Comparison of ENCODE assay signal across 8 mouse cellular contexts in the genomic region with DNA sequence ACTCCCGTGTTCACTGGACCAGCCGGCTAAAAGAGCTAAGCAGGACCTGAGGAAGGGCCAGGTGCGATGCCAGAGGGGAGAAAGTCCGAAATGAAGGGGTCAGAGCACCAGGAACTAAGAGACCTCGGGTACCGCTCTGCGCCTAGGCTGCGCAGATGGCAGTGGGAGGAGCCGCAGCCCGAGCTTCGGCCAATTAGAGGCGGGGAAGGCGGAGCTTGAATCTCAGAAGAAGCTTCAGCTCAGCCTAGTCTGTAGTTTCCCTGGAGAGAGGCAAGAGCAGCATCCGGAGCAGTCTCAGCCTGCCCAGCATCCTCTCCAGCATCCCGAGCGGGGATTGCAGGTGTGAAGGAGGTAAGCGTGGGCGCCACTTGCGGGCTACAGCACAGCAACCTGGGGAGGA. TPM values are rescaled to one million over a fixed set of nuclear protein-coding genes. Genes with fewer than 3 reads are reported as not detected.
A peak's percentile ranks its signal among the peaks of the same experiment; 100 is the strongest.
DNase-seq lines count a peak whose midpoint lies in the region; ATAC-seq and TF ChIP-seq lines count a peak whose summit lies in the region.

Gene Serpini1, plus strand, starts transcription at position 256 of the 400 bp plus-strand sequence.

- H3K4me3 ChIP-seq in forebrain, embryonic 13.5 days, result peak within 1 kb of the TSS; percentile 94
- H3K4me3 ChIP-seq in liver, embryonic 16.5 days (ENCODE audit: low read depth, low read length), result peak within 1 kb of the TSS; percentile 98
- H3K4me3 ChIP-seq in neural tube, embryonic 15.5 days (replicated peaks), result peak within 1 kb of the TSS; percentile 80
- peak within 1 kb of the TSS; percentile 87 for H3K4me3 ChIP-seq in thymus, adult 2 months (ENCODE audit: control insufficient read depth, insufficient read depth, low read length)

- TF ChIP-seq POLR2A in thymus, adult 2 months (IDR thresholded peaks at IDR 0.05; ENCODE audit: control insufficient read depth, extremely low read depth, insufficient read depth, low read length, poor library complexity), result 0 out of 2 replicates have a peak, but pooled peaks have one; percentile 2

- no peaks in the 10 kb centered on the region for H3K9me3 ChIP-seq in forebrain, embryonic 13.5 days (replicated peaks)
- no peaks in the 10 kb centered on the region for H3K9me3 ChIP-seq in liver, embryonic 16.5 days (replicated peaks; ENCODE audit: control insufficient read depth, low read length)
- no peaks in the 10 kb centered on the region for H3K9me3 ChIP-seq in neural tube, embryonic 15.5 days (replicated peaks)

- H3K27ac ChIP-seq in forebrain, embryonic 13.5 days, result peak within 1 kb of the TSS; percentile 85
- H3K27ac ChIP-seq in liver, embryonic 16.5 days (ENCODE audit: low read length), result peak within 1 kb of the TSS; percentile 95
- H3K27ac ChIP-seq in neural tube, embryonic 15.5 days (replicated peaks), result peak within 1 kb of the TSS; percentile 89
- H3K27ac ChIP-seq in thymus, adult 2 months (ENCODE audit: control insufficient read depth, insufficient read depth, low read length), result peak within 1 kb of the TSS; percentile 69

- intact Hi-C loops in heart, postnatal 14 days (cut with DNase I), result loop anchor here (10.0 kb wide), 1 partner anchor 398 kb away; the partner anchor contains the start of gene Golim4

- H3K27me3 ChIP-seq in forebrain, embryonic 13.5 days, result no peaks in the 10 kb centered on the region
- H3K27me3 ChIP-seq in liver, embryonic 16.5 days (ENCODE audit: control insufficient read depth, insufficient read depth, low read depth, low read length), result no peaks in the 10 kb centered on the region; the same call in 1 of the 2 replicates
- no peaks in the 10 kb centered on the region for H3K27me3 ChIP-seq in neural tube, embryonic 15.5 days (replicated peaks)
- H3K27me3 ChIP-seq in thymus, adult 2 months (ENCODE audit: control insufficient read depth, insufficient read depth, low read length), result no peaks in the 10 kb centered on the region

- peak; percentile 96 for ATAC-seq in forebrain, embryonic 13.5 days
- ATAC-seq in liver, embryonic 16.5 days (ENCODE audit: low read depth), result peak; percentile 82
- ATAC-seq in neural tube, embryonic 15.5 days (ENCODE audit: low FRiP score), result peak; percentile 95

- TF ChIP-seq CTCF in thymus, adult 2 months (IDR thresholded peaks at IDR 0.05; ENCODE audit: borderline replicate concordance, control insufficient read depth, extremely low read depth, insufficient read depth, low read length, poor library complexity), result no peak

- H3K36me3 ChIP-seq in forebrain, embryonic 13.5 days (ENCODE audit: poor library complexity, severe bottlenecking), result no peaks in the 10 kb centered on the region
- H3K36me3 ChIP-seq in liver, embryonic 16.5 days (ENCODE audit: control insufficient read depth, insufficient read depth), result no peaks in the 10 kb centered on the region
- H3K36me3 ChIP-seq in neural tube, embryonic 15.5 days, result no peaks in the 10 kb centered on the region
- no peaks in the 10 kb centered on the region for H3K36me3 ChIP-seq in thymus, adult 2 months (ENCODE audit: control insufficient read depth, insufficient read depth, low read length)

- peak; percentile 93 for DNase-seq in ES-CJ7 (ENCODE audit: low read depth, low spot score)
- peak; percentile 81 for DNase-seq in c-Kit-positive CD71-positive TER-119-positive erythroid progenitor cells, embryonic 14.5 days (ENCODE audit: low spot score)
- peak; percentile 84 to 86 for DNase-seq in heart, postnatal 14 days
- peak; percentile 64 for DNase-seq in large intestine, adult 2 months (ENCODE audit: low read depth, low spot score)
- peak; percentile 91 for DNase-seq in thymus, adult 2 months

- H3K4me1 ChIP-seq in forebrain, embryonic 13.5 days, result peaks cover 7% of the 10 kb centered on the region
- peaks cover 11% of the 10 kb centered on the region for H3K4me1 ChIP-seq in liver, embryonic 16.5 days (ENCODE audit: control insufficient read depth, low read depth, low read length)
- H3K4me1 ChIP-seq in neural tube, embryonic 15.5 days, result peaks cover 8% of the 10 kb centered on the region
- peaks cover 5% of the 10 kb centered on the region for H3K4me1 ChIP-seq in thymus, adult 2 months (replicated peaks; ENCODE audit: control insufficient read depth, insufficient read depth, low read length)

- H3K4me2 ChIP-seq in forebrain, embryonic 13.5 days, result peak within 1 kb of the TSS; percentile 77
- peak within 1 kb of the TSS; percentile 99 for H3K4me2 ChIP-seq in liver, embryonic 16.5 days (ENCODE audit: low read depth, low read length)
- H3K4me2 ChIP-seq in neural tube, embryonic 15.5 days, result peak within 1 kb of the TSS; percentile 66

- WGBS in forebrain, embryonic 13.5 days, result under 1% methylated on average over 19 of the region's 19 CpGs
- WGBS in large intestine, adult 2 months, result under 1% methylated on average over 19 of the region's 19 CpGs
- WGBS in liver, embryonic 16.5 days (ENCODE audit: insufficient replicate concordance), result 0% methylated on average over 19 of the region's 19 CpGs
- under 1% methylated on average over 19 of the region's 19 CpGs for WGBS in neural tube, embryonic 15.5 days
- under 1% methylated on average over 19 of the region's 19 CpGs for WGBS in thymus, adult 2 months

- peak within 1 kb of the TSS; percentile 91 for H3K9ac ChIP-seq in forebrain, embryonic 13.5 days
- H3K9ac ChIP-seq in liver, embryonic 16.5 days (ENCODE audit: low read depth, low read length), result peak within 1 kb of the TSS; percentile 97
- peak within 1 kb of the TSS; percentile 86 for H3K9ac ChIP-seq in neural tube, embryonic 15.5 days (replicated peaks)

RNA-seq across cellular contexts. Expression of gene Serpini1, which starts in this region (rescaled TPM):
- polyA plus RNA-seq in forebrain, embryonic 13.5 days (2015; fragmentation: Nextera tagmentation; extraction: Ambion mirVana), result 67.7 and 76.3 TPM in 2 replicates
- total RNA-seq in heart, postnatal 14 days (2021), result 1 to 10 TPM; 6.0 to 6.6 TPM
- 0.72 and 0.91 TPM in 2 replicates for polyA plus RNA-seq in large intestine, adult 2 months (2012; rRNA removed)
- 0.35 and 0.68 TPM in 2 replicates for polyA plus RNA-seq in liver, embryonic 16.5 days (2015; fragmentation: Nextera tagmentation; extraction: Ambion mirVana)
- 144 and 164 TPM in 2 replicates for polyA plus RNA-seq in neural tube, embryonic 15.5 days (2015; fragmentation: Nextera tagmentation; extraction: Ambion mirVana)
- polyA plus RNA-seq in thymus, adult 2 months (2012; rRNA removed), result 1.0 and 1.1 TPM in 2 replicates

Comparison
In these comparisons a context has a peak if more than half of its experiments do, and no peak if none do; other contexts are left out.
1. Peak in every context shown above with its lines: DNase-seq, ATAC-seq, H3K4me3 ChIP-seq and H3K27ac ChIP-seq.
2. RNA of gene Serpini1 (polyA plus RNA-seq): 144 to 164 TPM in neural tube, embryonic 15.5 days and 67.7 to 76.3 TPM in forebrain, embryonic 13.5 days; 1.0 to 1.1 TPM in thymus, adult 2 months, 0.72 to 0.91 TPM in large intestine, adult 2 months and 0.35 to 0.68 TPM in liver, embryonic 16.5 days; every median in the first group is over 10 times any median in the second.
3. Peak in DNase-seq in large intestine, adult 2 months; RNA of the gene not detected or under 1 TPM.
4. Peak in ATAC-seq, H3K4me3 ChIP-seq, H3K27ac ChIP-seq, H3K9ac ChIP-seq and H3K4me2 ChIP-seq in liver, embryonic 16.5 days; RNA of the gene not detected or under 1 TPM.